Mouse (Mus musculus) stomach, postnatal 0 days (tissue): ENCODE measurements at regions not wholly inside any gene's neighbourhood (a gene's known extent, or its start where the extent isn't known, plus 50 kb on each side); places are given as distances from the start of the nearest gene placed in this dataset.

Experiments
- ATAC-seq: fragments of 200-750 bp; cut with Nextera tagmentation; 2 replicates; pipeline ENCODE4 v1.8.0; 2017; ENCODE audit not compliant: low FRiP score, low TSS enrichment
- DNase-seq: peaks from one replicate; pipeline ENCODE4 v3.0.0-alpha.2; 2016; ENCODE audit warnings: low spot score
- H3K27ac ChIP-seq: fragments of 300-500 bp; sonication (generic); replicated peaks from 2 replicates; pipeline ENCODE4 v1.5.1; 2014; ENCODE audit warnings: mild to moderate bottlenecking, control low read depth
- H3K27me3 ChIP-seq: fragments of 300-500 bp; sonication (generic); 2 replicates; pipeline ENCODE4 v1.6.1; 2014; ENCODE audit warnings: low read length; ENCODE audit not compliant: control insufficient read depth, insufficient read depth
- H3K36me3 ChIP-seq: fragments of 300-500 bp; sonication (generic); 2 replicates; pipeline ENCODE4 v1.6.1; 2014; ENCODE audit warnings: low read length, mixed read lengths; ENCODE audit not compliant: control insufficient read depth, insufficient read depth
- H3K4me1 ChIP-seq: fragments of 300-500 bp; sonication (generic); replicated peaks from 2 replicates; pipeline ENCODE4 v1.6.1; 2014; ENCODE audit warnings: antibody characterized with exemption; ENCODE audit not compliant: control insufficient read depth, insufficient read depth
- H3K4me2 ChIP-seq: fragments of 300-500 bp; sonication (generic); replicated peaks from 2 replicates; pipeline ENCODE4 v1.6.1; 2014; ENCODE audit warnings: low read depth, mild to moderate bottlenecking, control low read depth, moderate library complexity
- H3K4me3 ChIP-seq: fragments of 300-500 bp; sonication (generic); 2 replicates; pipeline ENCODE4 v1.5.1; 2014; ENCODE audit warnings: low read depth, low read length, control low read depth
- H3K9ac ChIP-seq: fragments of 300-500 bp; sonication (generic); 2 replicates; pipeline ENCODE4 v1.6.1; 2014; ENCODE audit warnings: mild to moderate bottlenecking, low read length, control low read depth, mixed read lengths
- H3K9me3 ChIP-seq: fragments of 300-500 bp; sonication (generic); 2 replicates; pipeline ENCODE4 v1.6.1; 2016; ENCODE audit warnings: low read length; ENCODE audit not compliant: control insufficient read depth
- CTCF ChIP-seq: IDR thresholded peaks from 2 replicates; pipeline ENCODE4 v1.5.1; 2016; ENCODE audit warnings: antibody characterized with exemption, low read depth, mild to moderate bottlenecking, moderate library complexity
- EP300 ChIP-seq: optimal IDR thresholded peaks from 2 replicates; pipeline ENCODE3; 2016; ENCODE audit warnings: antibody characterized with exemption
- WGBS: fragments of 180-500 bp; shearing (Covaris S2); extraction: QIAGEN DNeasy Blood & Tissue Kit; methylation state at CpG from one replicate; pipeline ENCODE4 v1.1.7; 2014; 5-methylcytosine and 5-hydroxymethylcytosine counted together

DNA sequence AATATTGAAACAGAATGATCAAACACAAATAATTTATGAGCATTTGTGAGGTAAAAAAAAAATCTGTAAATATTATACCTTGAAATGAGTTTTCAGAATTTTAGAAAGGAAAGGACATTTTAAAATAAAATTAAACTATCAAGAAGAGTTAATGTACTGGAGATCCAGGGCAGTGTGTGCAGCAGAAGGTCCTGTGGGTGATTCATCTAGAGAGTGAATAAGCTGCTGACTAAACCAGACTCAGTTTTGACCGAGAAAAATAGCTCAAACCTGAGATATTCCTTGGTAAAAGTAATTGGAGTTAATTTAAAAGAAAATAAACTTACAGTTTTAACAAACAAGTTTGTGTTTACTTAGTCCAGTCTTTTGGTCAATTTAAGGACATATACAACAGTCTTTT lies 1118.6 kb upstream of the Celf2 start:
- no peak for TF ChIP-seq CTCF
- no peak for TF ChIP-seq EP300
- H3K27ac ChIP-seq = no peak overlapping the region
- 61% methylated on average over 1 of the region's 1 CpGs for WGBS

DNA sequence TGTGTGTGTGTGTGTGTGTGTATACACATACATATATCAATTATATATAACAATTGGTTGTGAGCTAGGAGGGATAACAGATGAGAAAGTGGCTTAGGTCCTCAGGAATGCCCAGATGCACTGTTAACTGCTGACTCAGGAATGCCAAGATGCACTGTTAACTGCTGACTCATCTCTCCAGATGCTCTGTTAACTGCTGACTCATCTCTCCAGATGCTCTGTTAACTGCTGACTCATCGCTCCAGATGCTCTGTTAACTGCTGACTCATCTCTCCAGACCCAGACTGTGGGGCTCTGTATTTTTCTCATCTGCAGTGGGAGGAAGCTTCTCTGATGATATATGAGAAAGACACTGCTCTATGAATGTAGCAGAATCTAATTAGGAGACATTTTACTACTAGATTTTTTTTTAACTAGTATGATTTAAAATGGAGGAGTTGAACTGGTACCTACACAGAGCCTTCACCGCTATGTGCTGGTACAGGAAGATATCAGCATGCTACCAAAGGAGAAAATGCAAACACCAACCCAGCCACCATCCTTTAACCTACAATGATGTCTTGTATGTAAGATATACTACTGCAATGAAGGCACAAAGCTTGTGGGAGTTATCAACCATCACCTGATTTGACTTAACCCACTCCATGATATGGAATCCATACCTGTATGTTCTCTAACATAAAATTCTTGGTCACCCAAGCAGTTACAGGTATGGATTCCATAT lies 1119.3 kb upstream of the Celf2 start:
- H3K9me3 ChIP-seq = no peaks in the 10 kb centered on the region
- ATAC-seq (no peak), DNase-seq (no peak)
- no peak overlapping the region for H3K4me2 ChIP-seq
- no peaks in the 10 kb centered on the region for H3K27me3 ChIP-seq
- no peak for TF ChIP-seq EP300
- no peak for TF ChIP-seq CTCF
- H3K36me3 ChIP-seq = no peaks in the 10 kb centered on the region
- H3K4me3 ChIP-seq = no peak overlapping the region
- H3K4me1 ChIP-seq = no peaks in the 10 kb centered on the region
- H3K9ac ChIP-seq = no peak overlapping the region
- 91% methylated on average over 2 of the region's 2 CpGs for WGBS
- no peak overlapping the region for H3K27ac ChIP-seq

More for the DNA sequence above, 1118.6 kb upstream of the Celf2 start:
- DNase-seq = no peak
- H3K4me3 ChIP-seq = no peak overlapping the region
- ATAC-seq = no peak
- no peaks in the 10 kb centered on the region for H3K36me3 ChIP-seq
- no peak overlapping the region for H3K9ac ChIP-seq
- H3K4me2 ChIP-seq = no peak overlapping the region
- H3K27me3 ChIP-seq = no peaks in the 10 kb centered on the region
- H3K4me1 ChIP-seq = no peaks in the 10 kb centered on the region
- no peaks in the 10 kb centered on the region for H3K9me3 ChIP-seq

DNA sequence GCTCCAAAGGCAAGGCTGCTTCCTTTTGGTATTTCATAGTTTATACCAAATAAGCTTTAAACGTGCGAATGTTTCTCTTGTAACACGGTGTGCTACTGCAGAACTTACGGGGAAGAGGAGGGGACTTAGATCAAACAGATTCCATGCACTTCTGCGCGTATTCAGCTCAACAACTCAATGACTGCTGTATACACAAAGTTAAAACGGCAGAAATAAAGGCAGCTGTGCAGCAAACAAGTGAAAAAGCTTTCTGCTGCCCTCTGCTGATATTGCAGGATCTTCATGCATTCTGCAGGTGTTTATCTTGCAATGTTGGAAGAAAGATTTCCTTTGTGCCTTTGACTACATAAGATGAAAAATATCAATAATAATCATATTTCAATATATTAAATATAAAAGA lies 1128.7 kb upstream of the Celf2 start:
- H3K9ac ChIP-seq = no peak overlapping the region
- WGBS = 16% methylated on average over 7 of the region's 7 CpGs
- H3K4me2 ChIP-seq = no peak overlapping the region; the same call in 1 of the 2 replicates
- H3K36me3 ChIP-seq = no peaks in the 10 kb centered on the region
- no peak overlapping the region for H3K4me3 ChIP-seq
- TF ChIP-seq EP300 = no peak
- peak; percentile 62 for TF ChIP-seq CTCF
- no peaks in the 10 kb centered on the region for H3K9me3 ChIP-seq
- H3K27me3 ChIP-seq = no peaks in the 10 kb centered on the region
- DNase-seq (no peak), ATAC-seq (no peak)
- no peak overlapping the region for H3K27ac ChIP-seq
- no peaks in the 10 kb centered on the region for H3K4me1 ChIP-seq

DNA sequence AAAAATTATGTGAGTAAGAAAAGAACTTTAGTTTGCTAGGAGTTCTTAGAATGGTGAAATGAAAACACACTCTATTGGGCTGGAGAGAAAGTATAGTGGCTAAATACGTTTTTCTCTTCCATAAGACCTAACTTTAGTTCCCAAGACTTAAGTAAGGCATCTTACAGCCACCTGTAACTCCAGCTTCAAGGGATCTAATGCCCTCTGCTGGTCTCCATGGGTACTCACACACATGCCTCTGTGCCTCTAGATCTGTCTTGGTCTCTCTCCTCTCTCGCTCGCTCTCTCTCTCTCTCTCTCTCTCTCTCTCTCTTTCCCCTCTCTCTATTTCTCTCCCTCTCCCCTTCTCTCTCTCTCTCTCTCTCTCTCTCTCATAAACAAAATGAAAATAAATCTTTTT lies 1129.9 kb upstream of the Celf2 start:
- no peaks in the 10 kb centered on the region for H3K9me3 ChIP-seq
- H3K27ac ChIP-seq = no peak overlapping the region
- no peak overlapping the region for H3K4me2 ChIP-seq
- no peak for DNase-seq
- WGBS = 41% methylated on average over 3 of the region's 3 CpGs
- no peaks in the 10 kb centered on the region for H3K4me1 ChIP-seq
- ATAC-seq = no peak
- no peaks in the 10 kb centered on the region for H3K27me3 ChIP-seq
- H3K9ac ChIP-seq = no peak overlapping the region
- H3K4me3 ChIP-seq = no peak overlapping the region
- peak; percentile 74 for TF ChIP-seq CTCF
- TF ChIP-seq EP300 = no peak
- H3K36me3 ChIP-seq = no peaks in the 10 kb centered on the region

DNA sequence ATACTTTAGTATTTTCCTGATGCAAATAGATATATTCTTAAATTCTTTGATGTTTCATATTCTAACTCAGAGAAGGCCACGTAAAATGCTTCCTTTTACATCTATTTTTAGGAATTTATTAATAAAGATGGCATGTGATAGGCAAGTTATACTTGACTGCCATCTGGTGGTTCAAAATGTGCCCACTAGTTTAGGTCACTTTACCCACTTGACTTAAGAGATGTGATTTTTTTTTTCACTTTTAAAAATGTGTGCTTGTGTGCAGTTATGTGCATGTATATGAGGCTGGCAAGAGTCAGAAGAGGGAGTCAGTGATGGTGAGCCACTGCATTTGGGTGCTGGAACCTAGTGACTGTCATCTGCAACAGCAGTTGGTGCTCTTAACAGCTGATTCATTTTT lies 1136.1 kb upstream of the Celf2 start:
- Histone ChIP-seq H3K4me1 (no peaks in the 10 kb centered on the region), H3K9ac (no peak overlapping the region), H3K9me3 (no peaks in the 10 kb centered on the region), H3K36me3 (no peaks in the 10 kb centered on the region), H3K4me2 (no peak overlapping the region), H3K27me3 (no peaks in the 10 kb centered on the region), H3K27ac (no peak overlapping the region), H3K4me3 (no peak overlapping the region)
- no peak for DNase-seq
- ATAC-seq = no peak
- TF ChIP-seq EP300 (no peak), CTCF (peak; percentile 71)
- WGBS = 17% methylated on average over 1 of the region's 1 CpGs

DNA sequence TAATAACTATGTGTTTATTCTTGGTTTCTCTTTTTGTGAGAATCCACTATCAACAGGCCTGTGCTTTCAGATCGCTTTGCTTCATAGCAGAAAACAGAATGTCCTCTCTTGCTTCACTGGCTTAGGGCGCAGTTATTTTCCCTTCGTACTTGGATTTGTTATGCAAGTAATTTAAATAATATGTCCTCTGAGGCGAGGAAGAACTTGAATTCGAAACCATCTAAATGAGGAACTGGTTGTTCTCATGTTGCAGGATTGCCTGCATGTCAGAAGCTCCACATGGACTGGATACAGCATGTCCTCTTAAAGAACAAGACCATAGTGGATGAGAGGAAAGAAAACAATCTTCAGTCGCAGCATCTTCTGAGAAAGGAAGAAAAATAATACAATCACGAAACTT lies 1151.2 kb upstream of the Celf2 start:
- H3K27me3 ChIP-seq = no peaks in the 10 kb centered on the region
- WGBS = 77% methylated on average over 7 of the region's 7 CpGs
- ATAC-seq = no peak

More for the DNA sequence above, 1151.2 kb upstream of the Celf2 start:
- no peak overlapping the region for H3K9ac ChIP-seq
- no peak overlapping the region for H3K4me3 ChIP-seq
- H3K36me3 ChIP-seq = no peaks in the 10 kb centered on the region
- no peak for DNase-seq
- no peak for TF ChIP-seq CTCF
- TF ChIP-seq EP300 = no peak
- H3K4me2 ChIP-seq = no peak overlapping the region
- H3K4me1 ChIP-seq = no peaks in the 10 kb centered on the region
- H3K27ac ChIP-seq = no peak overlapping the region
- no peaks in the 10 kb centered on the region for H3K9me3 ChIP-seq
